Mouse (Mus musculus) central nervous system, embryonic 14 days (tissue): ENCODE measurements around the gene Ctla4. TPM values are rescaled to one million over a fixed set of nuclear protein-coding genes. Genes with fewer than 3 reads are reported as not detected.

Experiments
- polyA plus RNA-seq: library from polyadenylated mRNA; depleted of rRNA; stranded (reverse); fragments of >200 nt; gene quantifications from 2 replicates; pipeline ENCODE4 v1.2.3, GENCODE M21; 2012; rRNA removed

Gene Ctla4
- polyA plus RNA-seq: not detected in 2 replicates

DNA sequence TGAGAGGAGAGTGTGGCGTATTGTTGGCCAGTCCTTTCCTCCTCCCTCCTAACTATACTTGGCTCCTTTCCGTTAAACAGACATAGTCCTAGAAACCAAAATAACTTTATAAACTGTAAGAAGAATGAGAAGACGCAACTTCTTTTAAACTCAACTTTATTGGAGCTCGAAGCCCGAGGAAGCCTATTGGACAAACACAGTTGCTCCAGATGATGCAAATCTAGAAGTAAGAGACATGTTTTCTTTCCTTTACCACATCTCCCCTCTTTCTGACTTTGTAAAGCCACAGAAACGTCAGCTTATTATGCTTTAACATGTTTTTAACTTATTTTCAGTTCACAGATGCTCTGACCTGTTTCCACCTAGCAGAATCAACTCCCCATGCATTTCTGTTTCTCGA, at the start of gene Ctla4:
Gene Ctla4 (plus strand): TSS at position 20 of the 400 bp plus-strand sequence.

Other genes starting within 250 kb of the Ctla4 start
- 0.06 and 0.09 TPM in 2 replicates for gene Cd28, start 170.2 kb upstream of the Ctla4 start, polyA plus RNA-seq
- 0.18 and 0.30 TPM in 2 replicates for gene Icos, start 90.9 kb downstream of the Ctla4 start, polyA plus RNA-seq